ENCODE assay signal across 8 mouse cellular contexts in the genomic region with DNA sequence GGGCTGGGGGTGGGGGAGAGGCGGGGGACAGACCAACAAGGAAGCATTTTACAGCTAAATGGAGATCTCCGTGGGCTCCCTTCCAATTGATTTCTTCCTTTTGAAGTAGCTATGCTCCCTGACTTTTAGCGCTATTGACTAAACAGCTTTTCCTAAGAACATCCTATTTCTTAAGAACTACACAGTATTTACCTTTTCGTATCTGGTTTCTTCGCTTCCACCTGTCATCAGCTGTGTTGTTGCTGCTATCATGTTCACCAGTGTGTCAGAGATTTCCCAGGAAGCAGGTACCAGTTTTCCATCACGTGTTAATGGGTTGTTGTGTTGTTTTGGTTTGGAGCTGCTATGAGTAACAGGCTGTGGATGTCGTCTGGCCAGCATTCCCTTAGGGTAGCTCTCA. TPM values are rescaled to one million over a fixed set of nuclear protein-coding genes. Genes with fewer than 3 reads are reported as not detected.
DNase-seq lines count a peak whose midpoint lies in the region; ATAC-seq and TF ChIP-seq lines count a peak whose summit lies in the region.

A gene (minus strand): TSS at position 260 of the 400 bp plus-strand sequence.

- intact Hi-C loops in heart, postnatal 14 days (cut with DNase I): no loop called here

- peak within 1 kb of the TSS; percentile 97 for H3K27ac ChIP-seq in testis, adult 2 months (ENCODE audit: control insufficient read depth, insufficient read depth, low read depth, low read length)
- peak within 1 kb of the TSS; percentile 87 for H3K27ac ChIP-seq in liver, embryonic 12.5 days

- peak within 1 kb of the TSS; percentile 96 for H3K4me2 ChIP-seq in liver, embryonic 12.5 days

- peak within 1 kb of the TSS; percentile 97 for H3K4me3 ChIP-seq in testis, adult 2 months (ENCODE audit: control insufficient read depth, low read depth, low read length)
- H3K4me3 ChIP-seq in liver, embryonic 12.5 days: peak within 1 kb of the TSS; percentile 96

- H3K9me3 ChIP-seq in liver, embryonic 12.5 days (replicated peaks): no peaks in the 10 kb centered on the region

- no peak for ATAC-seq in liver, embryonic 12.5 days

- TF ChIP-seq POLR2A in testis, adult 2 months (IDR thresholded peaks at IDR 0.05; ENCODE audit: control insufficient read depth, low read depth, low read length): no peak

- 47% methylated on average over 7 of the region's 7 CpGs for WGBS in liver, embryonic 12.5 days (ENCODE audit: insufficient replicate concordance)

- H3K27me3 ChIP-seq in testis, adult 2 months (ENCODE audit: control insufficient read depth, insufficient read depth, low read length): no peaks in the 10 kb centered on the region
- 0 out of 2 replicates have a peak, but pooled peaks cover 3% of the 10 kb centered on the region for H3K27me3 ChIP-seq in liver, embryonic 12.5 days (replicated peaks)

- H3K36me3 ChIP-seq in testis, adult 2 months (ENCODE audit: control insufficient read depth, insufficient read depth, low read length): no peaks in the 10 kb centered on the region
- 0 out of 2 replicates have a peak, but pooled peaks cover 3% of the 10 kb centered on the region for H3K36me3 ChIP-seq in liver, embryonic 12.5 days

- H3K9ac ChIP-seq in liver, embryonic 12.5 days: peak within 1 kb of the TSS; percentile 96

- DNase-seq in cerebellum, adult 9-10 months: peak; percentile 57
- DNase-seq in cerebellum, adult 8-10 months: no peak
- no peak for DNase-seq in testis, postnatal 10 days (ENCODE audit: low spot score)
- DNase-seq in heart, postnatal 14 days: no peak
- no peak for DNase-seq in embryo, embryonic 11 days
- no peak for DNase-seq in yolk sac, embryonic 10.5 days (ENCODE audit: low spot score)

- no peak for TF ChIP-seq CTCF in testis, adult 2 months (IDR thresholded peaks at IDR 0.05; ENCODE audit: control insufficient read depth, insufficient read depth, insufficient replicate concordance, low read depth, low read length)

- peaks cover 20% of the 10 kb centered on the region for H3K4me1 ChIP-seq in testis, adult 2 months (ENCODE audit: control insufficient read depth, insufficient read depth, low read length)
- H3K4me1 ChIP-seq in liver, embryonic 12.5 days: peaks cover 65% of the 10 kb centered on the region

RNA-seq across cellular contexts. Expression of the gene that starts here (rescaled TPM):
- polyA plus RNA-seq in testis, adult 2 months (2012; rRNA removed): 34.6 and 39.6 TPM in 2 replicates
- 10 to 100 TPM; 14.5 to 17.4 TPM for total RNA-seq in heart, postnatal 14 days (2021)
- 9.3 and 9.6 TPM in 2 replicates for polyA plus RNA-seq in liver, embryonic 12.5 days (2016; fragmentation: Nextera tagmentation; extraction: Ambion mirVana)
